Mouse (Mus musculus) ES-Bruce4 (cell line): Measurements from ENCODE around the gene Ift122.

Experiments
- CTCF ChIP-seq: IDR thresholded peaks from one replicate; pipeline ENCODE4 v1.8.1; 2011; ENCODE audit warnings: low read depth, low read length
- EP300 ChIP-seq: IDR thresholded peaks from 2 replicates; pipeline ENCODE4 v1.6.1; 2011; ENCODE audit warnings: low read depth, low read length; ENCODE audit not compliant: insufficient read depth
- POLR2A ChIP-seq: IDR thresholded peaks from one replicate; pipeline ENCODE4 v1.8.1; 2011; ENCODE audit warnings: low read length; ENCODE audit not compliant: insufficient read depth

GRCm38 (mm10) chr6:115803541-115804382, 49.5 kb upstream of the Ift122 start:
- TF ChIP-seq POLR2A = no peak
- peak; percentile 64 for TF ChIP-seq CTCF
- TF ChIP-seq EP300 = no peak
